Mouse (Mus musculus) mature B cell (primary cell): ENCODE measurements around the gene Tmem150a.

Experiments
- in situ Hi-C: fragments of 300-500 bp; cut with MboI; formaldehyde crosslinking; loops from 2 replicates; pipeline ENCODE4 v1.14.3; 2019

Tmem150a gene

DNA sequence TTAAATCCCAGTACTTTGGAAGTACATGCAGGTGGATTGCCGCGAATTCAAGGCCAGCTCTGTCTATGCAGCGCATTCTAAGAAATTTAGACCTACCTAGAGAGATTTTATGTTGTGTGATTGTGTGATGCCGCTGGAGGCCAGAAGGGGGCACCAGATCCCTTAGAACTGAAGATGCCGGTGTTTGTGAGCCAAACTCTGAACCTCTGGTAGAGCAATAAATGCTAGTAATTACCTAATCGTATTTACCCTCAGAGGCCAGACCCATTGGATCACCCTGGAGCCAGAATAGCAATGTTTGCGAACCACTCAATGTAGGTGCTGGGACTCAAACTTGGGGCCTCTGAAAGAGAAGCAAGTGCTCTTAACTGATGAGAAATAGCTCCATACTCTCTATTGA is 46.6 kb downstream of the Tmem150a start:
- in situ Hi-C loops: no loop called here

DNA sequence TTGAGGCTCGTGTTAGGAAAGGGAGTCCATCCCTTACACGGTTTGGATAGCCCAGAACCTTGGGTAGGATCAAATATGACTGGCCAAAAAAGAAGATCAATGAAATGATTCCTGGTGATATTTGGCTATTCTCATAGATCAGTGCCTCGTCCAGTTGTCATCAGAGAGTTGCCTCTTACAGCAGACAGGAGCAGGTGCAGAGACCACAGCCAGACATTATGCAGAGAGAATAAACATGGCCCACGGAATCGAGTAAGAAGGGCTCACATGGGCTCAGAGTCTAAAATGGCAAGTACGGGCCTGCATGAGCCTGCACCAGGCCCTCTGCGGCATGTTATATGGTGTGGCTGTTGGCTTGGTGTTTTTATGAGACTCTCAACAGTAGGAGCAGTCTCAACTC is 50.1 kb downstream of the Tmem150a start:
- in situ Hi-C loops: no loop called here

DNA sequence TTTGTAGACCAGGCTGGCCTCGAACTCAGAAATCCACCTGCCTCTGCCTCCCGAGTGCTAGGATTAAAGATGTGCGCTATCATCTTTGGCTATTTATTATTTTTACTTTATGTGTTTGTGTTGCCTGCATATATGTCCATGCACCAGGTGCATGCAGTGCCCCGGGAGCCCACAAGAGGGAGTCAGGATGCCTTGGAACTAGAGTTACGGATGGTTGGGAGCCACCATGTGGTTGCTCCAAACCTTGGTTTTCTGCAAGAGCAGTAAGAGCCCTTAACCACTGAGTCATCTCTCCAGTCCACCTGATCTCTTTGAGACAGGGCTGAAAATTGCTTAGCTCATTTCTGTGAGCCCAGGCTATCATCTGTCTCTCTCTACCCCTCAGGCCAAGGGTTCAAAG is 51.9 kb downstream of the Tmem150a start:
- in situ Hi-C loops: no loop called here
